Mouse (Mus musculus): ENCODE measurements around the gene Mef2d. TPM values are rescaled to one million over a fixed set of nuclear protein-coding genes. Genes with fewer than 3 reads are reported as not detected.
A peak's percentile ranks its signal among the peaks of the same experiment; 100 is the strongest.

Gene Mef2d
- total RNA-seq, 4 experiments from 2014 or later = 190 to 208 (median 194) TPM

DNA sequence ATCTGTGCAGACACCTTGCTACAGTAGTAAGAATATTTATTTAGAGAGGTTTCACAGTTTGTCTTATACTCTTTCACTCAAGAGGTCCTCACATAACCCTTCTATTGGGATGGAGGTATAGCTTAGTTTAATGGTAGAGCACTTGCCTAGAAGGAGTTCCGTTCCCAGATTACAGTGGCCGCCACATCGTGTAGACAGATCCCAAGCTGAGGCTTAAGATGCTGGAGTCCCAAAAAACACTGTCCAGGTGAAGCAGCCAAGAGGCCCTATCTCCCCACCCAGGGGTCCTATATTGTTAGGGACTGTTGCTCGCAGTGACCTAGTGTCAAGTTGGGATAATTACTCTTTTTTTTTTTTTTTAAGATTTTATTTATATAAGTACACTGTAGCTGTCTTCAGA, 36.8 kb downstream of the Mef2d start:
- no peak for DNase-seq (ENCODE audit: low spot score in 2 of 2)

DNA sequence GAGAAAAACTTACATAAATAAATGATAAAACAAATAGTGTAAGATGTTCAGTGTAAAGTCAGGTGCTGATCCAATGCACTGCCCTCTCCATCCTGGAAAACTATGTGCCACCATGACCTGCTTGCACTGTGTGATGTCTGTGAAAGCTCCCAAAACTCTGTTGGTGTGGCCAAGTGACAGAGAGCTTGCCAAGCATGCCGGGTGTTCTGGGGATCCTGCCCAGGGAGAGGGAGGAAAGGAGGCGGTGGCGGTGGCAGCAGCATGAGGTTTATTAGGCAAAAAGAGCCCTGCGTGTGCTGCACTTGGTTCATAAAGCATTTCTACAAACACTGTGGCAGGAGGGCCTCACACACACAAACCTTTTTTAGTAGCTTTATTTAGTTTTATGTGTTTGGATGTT, 39.2 kb downstream of the Mef2d start:
- DNase-seq (ENCODE audit: low spot score in 2 of 2) = peak in 1 of 2 experiments; percentile 54

GRCm38 (mm10) chr3:88186424-88186823, 44.3 kb downstream of the Mef2d start:
- DNase-seq (ENCODE audit: low spot score in 2 of 2) = no peak

DNA sequence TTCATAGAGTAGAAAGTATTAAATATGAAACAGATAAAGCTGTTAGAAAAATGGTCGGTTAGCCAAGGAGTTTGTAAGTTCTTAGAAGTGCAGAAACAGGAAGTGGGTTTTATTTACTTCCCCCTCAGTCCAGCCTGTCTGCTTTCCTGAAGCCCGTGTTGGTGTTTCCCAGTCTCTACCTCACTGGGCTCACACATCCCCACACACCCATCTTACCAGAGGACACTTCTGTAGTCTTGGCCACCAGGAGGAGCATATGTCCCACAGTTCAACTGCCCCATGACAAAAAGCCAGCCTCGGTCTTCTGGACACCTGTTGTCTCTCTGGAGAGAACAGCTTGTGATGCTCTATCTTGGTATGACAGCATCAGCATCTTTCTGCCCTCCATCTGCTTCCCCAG, 49.0 kb downstream of the Mef2d start:
- DNase-seq (ENCODE audit: low spot score in 2 of 2) = no peak

DNA sequence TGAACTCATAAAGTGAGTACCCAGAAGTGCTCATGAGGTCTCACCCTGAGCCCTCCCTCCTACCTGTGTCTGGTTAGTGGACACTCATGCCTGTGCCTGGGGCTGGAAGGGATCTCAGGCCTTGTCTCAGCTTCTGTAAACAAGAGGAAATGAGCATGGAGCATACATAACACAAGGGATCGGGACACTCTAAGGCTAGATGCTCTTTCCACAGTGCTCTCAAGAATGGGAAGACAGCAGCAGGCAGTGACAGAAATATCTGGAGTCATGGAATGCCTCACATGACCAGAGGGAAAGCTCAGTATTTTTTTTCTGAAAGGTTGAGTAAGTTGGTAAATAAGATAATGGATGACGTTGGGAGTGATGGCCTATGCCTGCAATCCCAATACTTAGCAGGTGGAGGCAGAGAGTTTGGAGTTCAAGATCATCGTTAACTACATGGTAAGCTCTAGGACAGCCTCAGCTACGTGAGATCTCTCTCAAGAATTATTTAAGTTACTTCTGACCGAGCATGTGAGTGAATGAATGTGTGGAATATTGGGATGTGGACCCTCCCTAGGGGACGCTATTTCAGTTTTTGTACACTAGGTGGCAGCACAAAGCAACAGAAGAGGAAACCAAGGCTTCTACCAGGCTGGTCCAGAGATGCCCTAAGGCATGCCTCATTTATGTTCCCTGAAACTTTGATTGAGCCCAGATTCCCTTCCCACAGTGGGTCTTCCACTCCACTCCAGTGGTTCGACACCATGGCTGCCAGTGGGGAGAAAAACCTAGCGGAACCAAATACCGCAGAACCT, 49.8 kb downstream of the Mef2d start:
- no peak for DNase-seq (ENCODE audit: low spot score in 2 of 2)

- no peak for DNase-seq (ENCODE audit: low spot score in 2 of 2)
Measured at GRCm38 (mm10) chr3:88197741-88198504, 55.8 kb downstream of the Mef2d start.

GRCm38 (mm10) chr3:88198505-88199020, 56.4 kb downstream of the Mef2d start:
- no peak for DNase-seq (ENCODE audit: low spot score in 2 of 2)

GRCm38 (mm10) chr3:88199541-88200110, 57.5 kb downstream of the Mef2d start:
- DNase-seq (ENCODE audit: low spot score in 2 of 2) = no peak

GRCm38 (mm10) chr3:88200161-88200971, 58.2 kb downstream of the Mef2d start:
- DNase-seq (ENCODE audit: low spot score in 2 of 2) = no peak

DNA sequence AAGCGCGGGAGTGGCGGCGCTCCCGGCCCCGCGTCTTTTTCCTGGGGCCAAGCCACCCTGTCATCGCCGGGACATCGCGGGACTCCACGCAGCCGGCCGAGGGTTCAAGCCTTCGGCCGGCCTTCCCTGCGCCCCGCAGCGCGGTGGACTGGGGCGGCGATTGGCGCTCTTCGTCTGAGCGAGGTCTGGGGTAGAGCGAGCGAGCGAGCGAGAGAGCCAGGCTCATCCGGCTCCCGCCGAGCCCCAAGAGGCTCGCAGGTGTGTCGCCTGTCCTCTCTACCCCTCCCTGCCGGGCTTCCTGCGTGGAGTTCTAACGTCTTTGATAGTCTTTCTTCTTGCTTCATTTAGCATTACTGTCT, 58.8 kb downstream of the Mef2d start:
- no peak for DNase-seq (ENCODE audit: low spot score in 2 of 2)

DNA sequence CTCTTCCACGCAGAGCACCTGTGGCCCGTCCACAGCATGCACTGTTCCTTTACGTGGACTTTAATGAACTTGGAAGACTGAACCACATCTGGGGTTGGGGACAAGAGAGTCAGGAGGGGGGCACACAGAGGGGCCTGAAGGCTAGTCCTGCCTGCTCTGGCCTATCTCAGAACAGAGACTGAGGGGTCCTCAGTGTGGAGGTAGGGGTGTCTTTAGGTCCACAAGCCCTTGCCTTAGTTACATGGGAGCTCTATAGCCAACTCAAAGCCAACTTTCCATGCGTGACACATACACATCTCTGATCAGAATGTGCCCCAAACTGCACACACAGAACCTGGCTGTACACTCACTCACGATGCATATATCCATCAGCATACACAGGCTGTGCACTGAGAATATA, 59.5 kb downstream of the Mef2d start:
- no peak for DNase-seq (ENCODE audit: low spot score in 2 of 2)

- DNase-seq (ENCODE audit: low spot score in 2 of 2) = no peak
Measured at GRCm38 (mm10) chr3:88202986-88203385, 60.8 kb downstream of the Mef2d start.

- DNase-seq (ENCODE audit: low spot score in 2 of 2) = no peak
Measured at GRCm38 (mm10) chr3:88203456-88203855, 61.3 kb downstream of the Mef2d start.

GRCm38 (mm10) chr3:88203999-88204700, 62.0 kb downstream of the Mef2d start:
- DNase-seq (ENCODE audit: low spot score in 2 of 2) = no peak

DNA sequence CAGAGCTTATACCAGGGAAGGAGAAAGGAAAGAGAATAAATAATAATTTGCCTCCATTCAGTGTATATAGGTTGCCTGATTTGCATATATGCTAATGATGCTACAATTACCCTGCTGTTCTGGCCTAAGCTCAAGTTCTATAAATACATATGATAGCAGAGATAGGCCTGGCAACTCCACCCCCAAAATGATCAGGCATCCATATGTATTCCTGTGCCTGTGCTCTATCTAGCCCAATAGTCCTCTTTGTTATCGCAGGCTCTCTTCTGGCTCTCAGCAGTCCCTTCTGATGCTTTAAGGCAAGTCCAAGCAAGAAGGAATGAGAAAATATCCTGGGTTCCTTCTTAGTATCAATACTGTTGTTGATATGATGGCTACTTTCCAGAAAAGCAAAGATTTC, 62.6 kb downstream of the Mef2d start:
- DNase-seq (ENCODE audit: low spot score in 2 of 2) = no peak

DNA sequence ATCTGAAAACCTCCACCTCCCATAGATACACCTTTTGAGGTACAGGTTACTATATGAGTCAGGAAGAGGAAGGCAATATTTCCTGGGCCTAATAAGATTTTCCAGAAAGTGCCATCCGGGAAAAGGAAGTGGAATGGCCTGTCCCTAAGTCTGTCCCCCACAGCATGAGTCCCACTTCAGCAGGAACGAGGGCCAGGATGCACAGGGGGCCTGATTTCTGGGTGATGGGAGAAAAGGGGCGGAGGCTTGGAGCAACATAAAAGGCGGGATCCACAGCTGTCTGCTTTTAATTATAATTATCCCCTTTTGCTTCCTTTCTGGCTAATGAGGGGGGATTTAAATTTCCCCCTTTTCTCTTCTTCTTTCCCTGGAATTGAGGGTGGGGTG, 63.0 kb downstream of the Mef2d start:
- no peak for DNase-seq (ENCODE audit: low spot score in 2 of 2)

DNA sequence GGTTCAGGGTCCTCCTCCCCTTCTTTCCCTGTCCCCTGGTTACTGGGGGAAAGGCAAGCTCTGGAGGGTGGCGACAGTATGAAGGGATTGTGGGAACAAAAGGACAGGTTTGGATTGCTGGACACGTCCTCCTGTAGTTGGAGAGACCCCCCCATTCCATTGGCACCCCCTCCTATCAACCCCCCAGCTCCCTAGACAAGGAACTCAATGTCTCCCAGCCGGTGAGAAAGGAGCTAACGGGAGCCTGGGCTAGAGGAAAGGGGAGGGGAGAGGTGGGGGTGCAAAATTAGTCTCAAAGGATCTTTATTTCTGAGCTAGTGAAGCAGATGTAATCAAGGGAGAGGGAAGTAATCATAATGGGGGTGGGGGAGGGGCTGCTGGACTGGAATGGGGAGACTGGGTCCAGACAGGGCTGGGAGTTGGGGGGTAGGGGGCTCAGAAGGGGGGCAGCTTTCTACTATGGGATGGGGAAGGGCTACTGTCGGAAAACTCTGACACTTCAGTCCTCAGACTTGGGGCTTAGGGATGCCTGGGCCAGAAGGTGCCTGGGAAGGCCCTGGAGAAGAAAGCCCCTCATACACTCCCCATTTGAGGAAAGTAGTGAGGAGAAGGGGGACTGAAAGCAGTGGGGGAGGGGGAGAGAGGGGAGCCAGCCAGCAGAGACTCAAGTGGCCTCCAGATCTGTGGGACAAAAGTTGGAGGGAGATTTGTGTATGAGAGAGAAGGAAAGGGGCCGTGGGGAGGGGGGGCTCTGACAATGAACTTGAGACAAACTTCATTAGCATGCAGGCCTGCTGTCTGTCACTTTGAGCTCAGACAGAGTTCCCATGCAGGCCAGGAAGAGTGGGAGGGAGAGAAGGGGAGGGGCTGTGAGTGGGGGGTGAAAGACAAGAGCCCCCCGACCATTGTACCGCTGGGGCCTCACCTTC, 63.7 kb downstream of the Mef2d start:
- DNase-seq (ENCODE audit: low spot score in 2 of 2) = peak in 1 of 2 experiments; percentile 68

DNA sequence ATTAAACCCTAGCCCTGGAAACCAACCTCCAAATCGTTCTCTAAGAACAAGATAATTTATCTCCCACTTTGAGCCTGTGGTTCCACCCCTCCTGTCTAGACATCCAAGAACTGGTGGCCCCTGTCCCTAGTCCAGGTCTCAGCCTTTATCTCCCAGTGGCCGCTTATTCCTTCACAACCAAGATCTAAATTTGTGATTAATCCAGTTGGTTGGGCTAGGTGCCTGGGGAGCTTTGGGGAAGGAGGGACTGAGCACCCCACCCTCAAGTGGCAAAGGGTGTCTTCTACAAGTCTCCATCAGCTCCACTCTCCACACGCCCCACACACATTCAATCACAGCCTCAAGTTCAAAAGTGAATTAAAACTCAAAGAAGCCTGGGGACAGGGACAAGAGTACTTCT, 64.3 kb downstream of the Mef2d start:
- no peak for DNase-seq (ENCODE audit: low spot score in 2 of 2)

- no peak for DNase-seq (ENCODE audit: low spot score in 2 of 2)
Measured at GRCm38 (mm10) chr3:88206901-88207371, 64.8 kb downstream of the Mef2d start.
